ENCODE assay signal across 1 mouse cellular context in the genomic region with DNA sequence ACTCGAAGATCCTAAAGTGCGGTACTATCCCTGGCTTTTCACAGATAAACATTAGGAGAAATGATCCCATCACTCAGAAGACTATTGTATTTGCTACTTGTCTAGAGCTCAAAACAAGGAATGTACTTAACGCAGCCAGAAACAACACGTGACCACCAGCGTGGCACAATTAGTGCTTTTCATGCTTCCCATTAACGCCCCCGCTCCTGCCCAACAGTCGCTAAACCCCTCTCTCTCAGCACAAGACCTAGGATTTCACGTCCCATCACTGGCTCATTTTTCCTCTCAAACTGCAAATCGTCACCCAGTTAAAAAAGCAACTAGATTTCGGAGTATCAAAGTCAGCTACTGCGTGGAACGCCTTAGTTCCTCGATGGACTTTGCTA.
TF ChIP-seq lines count a peak whose summit lies in the region.

No protein-coding gene starts in this region.

TF ChIP-seq in MEL, 35 proteins besides CTCF, POLR2A, EP300 and RAD21:
- TF ChIP-seq RCOR1 (IDR thresholded peaks at IDR 0.05; ENCODE audit: low read depth, low read length) = no peak
- TF ChIP-seq ZKSCAN1 (IDR thresholded peaks at IDR 0.05; ENCODE audit: low read depth, low read length) = no peak
- no peak for TF ChIP-seq ELF1 (IDR thresholded peaks at IDR 0.05; ENCODE audit: low read depth, low read length)
- no peak for TF ChIP-seq POLR2AphosphoS5 (IDR thresholded peaks at IDR 0.05; ENCODE audit: borderline replicate concordance, low read depth, low read length)
- TF ChIP-seq BHLHE40 (IDR thresholded peaks at IDR 0.05; ENCODE audit: borderline replicate concordance, low read depth, low read length) = peak; percentile 47; the same call in 1 of the 2 replicates
- no peak for TF ChIP-seq ZC3H11A (IDR thresholded peaks at IDR 0.05; ENCODE audit: low read depth, low read length)
- TF ChIP-seq ETS1 (IDR thresholded peaks at IDR 0.05; ENCODE audit: low read depth, low read length) = no peak
- no peak for TF ChIP-seq UBTF (IDR thresholded peaks at IDR 0.05; ENCODE audit: borderline replicate concordance, insufficient read depth, low read depth, low read length)
- TF ChIP-seq MYB (IDR thresholded peaks at IDR 0.05; ENCODE audit: low read depth, low read length) = no peak
- TF ChIP-seq GATA1 (IDR thresholded peaks at IDR 0.05; ENCODE audit: low read depth, low read length) = no peak
- no peak for TF ChIP-seq SMC3 (IDR thresholded peaks at IDR 0.05; ENCODE audit: low read depth, low read length)
- TF ChIP-seq NRF1 (IDR thresholded peaks at IDR 0.05; ENCODE audit: insufficient read depth, low read depth, low read length, poor library complexity, severe bottlenecking) = no peak
- TF ChIP-seq KAT2A (conservative IDR thresholded peaks at IDR 0.05; ENCODE audit: low read depth, low read length) = no peak
- TF ChIP-seq TBP (IDR thresholded peaks at IDR 0.05; ENCODE audit: low read depth, low read length) = no peak
- TF ChIP-seq E2F4 (IDR thresholded peaks at IDR 0.05; ENCODE audit: borderline replicate concordance, low read depth, low read length) = no peak
- no peak for TF ChIP-seq TAL1 (IDR thresholded peaks at IDR 0.05; ENCODE audit: low read length)
- TF ChIP-seq JUND (IDR thresholded peaks at IDR 0.05; ENCODE audit: low read depth, low read length) = no peak
- no peak for TF ChIP-seq MEF2A (IDR thresholded peaks at IDR 0.05; ENCODE audit: extremely low read depth, insufficient replicate concordance, low read depth, low read length, poor library complexity, severe bottlenecking)
- TF ChIP-seq MXI1 (IDR thresholded peaks at IDR 0.05; ENCODE audit: low read depth, low read length) = peak; percentile 87
- no peak for TF ChIP-seq CHD2 (IDR thresholded peaks at IDR 0.05; ENCODE audit: low read length)
- no peak for TF ChIP-seq NELFE (IDR thresholded peaks at IDR 0.05; ENCODE audit: low read depth, low read length)
- no peak for TF ChIP-seq POLR2AphosphoS2 (IDR thresholded peaks at IDR 0.05; ENCODE audit: low read length)
- no peak for TF ChIP-seq ZNF384 (IDR thresholded peaks at IDR 0.05; ENCODE audit: low read depth, low read length)
- no peak for TF ChIP-seq HCFC1 (IDR thresholded peaks at IDR 0.05; ENCODE audit: low read depth, low read length)
- TF ChIP-seq MAX (IDR thresholded peaks at IDR 0.05; ENCODE audit: low read length) = peak; percentile 86
- TF ChIP-seq TCF12 (IDR thresholded peaks at IDR 0.05; ENCODE audit: low read depth, low read length) = no peak
- no peak for TF ChIP-seq CHD1 (IDR thresholded peaks at IDR 0.05; ENCODE audit: low read depth, low read length)
- TF ChIP-seq GABPA (IDR thresholded peaks at IDR 0.05; ENCODE audit: low read depth, low read length) = no peak
- no peak for TF ChIP-seq ZMIZ1 (IDR thresholded peaks at IDR 0.05; ENCODE audit: low read depth, low read length)
- peak; percentile 92 for TF ChIP-seq USF1 (IDR thresholded peaks at IDR 0.05; ENCODE audit: low read depth, low read length)
- peak; percentile 23 to 72; a peak in 2 of 4 replicates for TF ChIP-seq USF2 (IDR thresholded peaks at IDR 0.05; ENCODE audit: borderline replicate concordance in 1 of 2, insufficient read depth in 1 of 2, low read depth in 1 of 2, low read length in 2 of 2)
- TF ChIP-seq MAFK (IDR thresholded peaks at IDR 0.05; ENCODE audit: borderline replicate concordance, low read depth, low read length) = no peak
- TF ChIP-seq SIN3A (IDR thresholded peaks at IDR 0.05; ENCODE audit: low read length) = 0 out of 2 replicates have a peak, but pooled peaks have one; percentile 53
- TF ChIP-seq MYC (IDR thresholded peaks at IDR 0.05; ENCODE audit: low read depth, low read length) = peak; percentile 64; the same call in 1 of the 2 replicates
